Mouse (Mus musculus): ENCODE results near the gene Mospd3.
"Not testable (repeated sequence)": the region's sequence is repeated elsewhere in the genome, so short reads cannot be mapped to it uniquely, and the experiment has no call there.

The Mospd3 gene

GRCm38 (mm10) chr5:137615347-137615746, 14.5 kb upstream of the Mospd3 start:
- DNase-seq (ENCODE audit: low read depth), result no peak

GRCm38 (mm10) chr5:137614921-137615320, 14.1 kb upstream of the Mospd3 start:
- DNase-seq (ENCODE audit: low read depth), result not testable (repeated sequence)

- DNase-seq (ENCODE audit: low read depth), result no peak
These were observed 12.7 kb upstream of the Mospd3 start, which contains the start of gene Pcolce for GRCm38 (mm10) chr5:137613550-137613949. Gene Pcolce (minus strand): TSS chr5:137613784.

DNA sequence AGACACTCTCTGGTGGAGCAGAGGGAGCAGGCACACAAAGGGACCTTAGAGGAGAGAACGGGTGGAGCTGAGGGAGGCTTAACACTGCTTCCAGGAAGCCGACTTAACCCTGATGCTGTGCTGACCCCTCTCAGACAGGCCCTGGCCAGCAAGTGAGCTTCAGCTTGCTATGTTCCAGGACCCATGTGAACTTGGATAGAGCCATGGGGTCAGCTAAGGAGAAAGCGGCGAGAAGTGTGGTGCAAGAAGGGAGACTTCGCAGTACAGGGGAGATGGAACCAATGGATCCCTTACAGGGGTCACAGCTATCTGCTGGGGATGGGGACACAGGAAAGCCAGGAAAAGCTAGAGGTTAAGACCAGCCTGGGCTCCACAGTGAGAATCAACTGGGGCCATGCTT, 12.2 kb upstream of the Mospd3 start:
- DNase-seq (ENCODE audit: low read depth), result no peak

DNA sequence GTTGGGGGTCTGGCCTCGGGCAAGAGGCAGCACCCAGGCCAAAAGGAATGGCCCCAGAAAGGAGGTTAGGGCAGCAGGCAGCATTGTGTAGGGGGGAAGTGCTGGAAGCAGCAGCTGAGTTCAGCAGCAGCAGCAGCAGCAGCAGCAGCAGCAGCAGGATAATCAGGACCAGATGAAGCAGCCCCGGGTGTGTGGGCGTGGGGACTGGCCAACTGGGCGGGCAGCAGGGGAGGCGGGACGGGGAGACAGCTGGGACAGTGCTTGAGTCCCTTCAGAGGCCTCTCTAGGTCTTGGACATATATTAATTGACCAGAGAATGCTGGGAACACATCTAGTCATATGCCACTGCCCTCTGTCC, 10.4 kb upstream of the Mospd3 start:
- DNase-seq (ENCODE audit: low read depth), result no peak

DNA sequence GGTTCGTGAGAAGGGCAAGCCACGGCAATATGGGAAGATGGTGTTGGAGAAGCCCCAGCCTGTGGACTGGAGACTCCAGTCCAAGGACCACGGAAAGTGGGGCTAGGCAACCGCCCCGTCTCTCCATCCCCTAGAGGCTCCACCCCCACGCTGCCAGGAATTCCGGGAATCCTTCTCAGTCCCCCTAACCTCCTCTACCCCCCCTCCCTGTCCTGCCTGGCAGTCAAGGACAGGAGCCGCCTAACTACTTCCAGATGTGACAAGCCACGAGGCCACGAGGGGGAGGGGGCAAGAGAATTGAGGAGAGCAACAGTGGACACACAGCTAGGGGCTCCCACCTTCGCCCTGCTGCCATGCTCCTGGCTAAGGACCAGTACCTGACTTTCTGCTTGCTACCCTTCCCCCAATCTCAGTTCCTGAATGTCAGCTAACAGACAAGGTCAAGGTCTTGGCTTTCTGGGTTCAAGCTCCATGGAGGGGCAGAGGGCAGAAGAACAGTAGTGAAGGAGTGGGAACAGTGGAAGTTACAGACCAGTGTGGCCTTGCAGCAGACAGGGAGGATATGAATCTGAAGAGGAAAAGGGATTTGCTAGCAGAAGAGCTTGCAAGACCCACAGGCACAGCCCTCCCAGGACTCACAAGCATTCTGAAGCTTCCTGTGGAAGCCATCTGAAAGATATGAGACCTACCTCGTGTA, 9.8 kb upstream of the Mospd3 start:
- DNase-seq (ENCODE audit: low read depth), result no peak

- DNase-seq (ENCODE audit: low read depth), result no peak
These were observed 9.2 kb upstream of the Mospd3 start for GRCm38 (mm10) chr5:137610056-137610455.

GRCm38 (mm10) chr5:137609292-137609691, 8.4 kb upstream of the Mospd3 start:
- no peak for DNase-seq (ENCODE audit: low read depth)

DNA sequence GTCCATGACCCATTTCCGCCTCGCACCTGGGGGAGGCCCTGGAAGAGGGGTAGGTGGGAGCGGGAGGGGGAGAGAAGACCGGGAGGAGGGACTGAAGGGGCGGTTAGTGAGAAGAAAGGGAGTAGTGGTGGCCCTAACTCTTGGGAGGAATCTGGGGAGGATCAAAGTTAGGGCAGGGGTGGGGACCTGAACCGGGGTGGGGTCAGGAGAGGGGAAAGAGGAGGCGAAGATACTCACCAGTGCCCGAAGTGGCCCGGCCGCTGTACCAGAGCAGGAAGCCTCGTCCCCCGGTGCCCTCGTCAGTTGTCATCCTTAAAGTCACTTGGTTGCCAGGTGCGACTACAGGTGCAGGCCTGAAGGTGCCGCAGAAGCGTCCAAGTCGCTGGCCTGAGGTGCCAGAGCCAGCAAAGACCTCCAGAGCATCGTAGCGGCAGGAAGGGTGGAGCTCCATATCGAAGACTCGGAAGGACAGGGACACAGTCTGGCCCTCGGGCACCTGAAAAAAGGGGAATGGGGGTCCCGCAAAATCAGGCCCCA, 7.9 kb upstream of the Mospd3 start:
- DNase-seq (ENCODE audit: low read depth), result no peak

DNA sequence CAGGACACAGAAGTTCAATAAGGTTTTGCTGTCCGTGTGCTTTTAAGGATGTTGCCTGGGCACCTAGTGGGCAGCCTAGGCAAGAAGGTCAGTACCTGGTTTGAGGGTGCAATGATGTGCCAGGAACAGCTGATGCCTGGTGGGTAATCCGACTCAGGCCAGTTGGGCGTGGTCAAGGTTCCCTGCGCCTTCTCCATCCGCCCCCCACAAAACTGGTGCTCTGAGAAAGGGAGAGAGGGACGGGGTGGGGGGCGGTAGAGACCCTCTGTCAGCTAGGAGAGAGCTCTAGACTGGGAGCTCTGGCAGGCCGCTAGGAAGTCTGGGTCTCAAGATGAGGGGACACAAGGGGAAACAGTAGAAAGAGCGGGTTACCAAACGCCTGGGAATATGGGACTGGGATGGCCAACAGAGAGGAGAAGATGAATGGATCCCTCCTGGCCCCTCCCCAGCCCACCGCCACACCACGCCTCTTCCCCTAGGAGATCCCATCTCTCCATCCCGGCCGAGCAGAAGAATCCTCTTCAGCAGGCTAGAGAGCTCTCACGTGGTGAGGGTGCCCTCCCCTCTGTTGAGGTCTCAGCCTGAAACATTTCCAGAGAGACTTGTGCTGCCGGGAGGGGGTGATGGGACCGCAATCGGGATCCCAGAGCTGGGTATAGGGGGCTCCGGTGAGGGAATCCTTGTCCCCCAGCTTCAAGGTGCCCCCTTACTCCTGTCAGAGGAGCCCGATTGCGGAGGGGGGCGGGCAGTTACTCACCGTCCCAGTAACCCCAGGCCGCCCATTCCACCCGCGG, 7.2 kb upstream of the Mospd3 start:
- no peak for DNase-seq (ENCODE audit: low read depth)

GRCm38 (mm10) chr5:137601365-137601729, 489 bp upstream of the Mospd3 start:
- no peak for DNase-seq (ENCODE audit: low read depth)

DNA sequence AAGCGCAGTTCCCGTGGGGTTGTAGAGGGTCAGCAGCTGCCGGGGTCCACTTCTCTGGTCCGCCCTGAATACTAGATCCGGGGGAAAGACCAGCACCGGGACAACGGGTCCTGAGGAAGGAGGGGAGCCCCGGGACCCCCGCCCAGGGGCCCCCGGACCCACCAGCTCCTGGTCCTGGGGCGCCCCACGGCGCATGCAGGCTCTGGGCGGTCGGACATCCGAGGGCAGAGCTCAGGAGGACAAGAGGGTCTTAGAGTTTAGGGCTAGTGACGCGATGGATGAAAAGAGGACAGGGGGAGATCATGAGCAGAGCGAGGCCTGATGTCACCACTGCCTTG, 608 bp downstream of the Mospd3 start:
- no peak for DNase-seq (ENCODE audit: low read depth)

DNA sequence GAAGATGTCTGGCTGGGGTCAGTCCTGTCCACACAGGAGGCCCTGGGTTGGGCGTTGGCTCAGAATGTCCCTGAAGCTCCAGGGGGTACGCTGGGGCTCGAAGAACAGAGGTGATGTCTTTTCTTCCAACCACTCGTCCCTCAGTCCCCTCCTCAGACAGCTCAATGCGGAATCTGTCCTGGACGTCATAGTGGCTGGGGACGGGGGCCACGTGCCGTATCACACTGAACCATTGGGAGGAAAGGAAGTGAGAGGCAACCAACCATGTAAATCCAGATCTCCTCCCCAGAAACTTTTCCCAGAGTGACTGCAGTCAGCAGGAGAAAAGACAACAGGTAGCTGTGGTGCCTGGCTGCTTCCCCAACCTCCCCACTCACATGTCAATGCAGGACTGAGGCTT, 1.3 kb downstream of the Mospd3 start:
- peak; percentile 46 for DNase-seq (ENCODE audit: low read depth)

GRCm38 (mm10) chr5:137598100-137598826, 2.6 kb downstream of the Mospd3 start:
- DNase-seq (ENCODE audit: low read depth), result peak; percentile 23

DNA sequence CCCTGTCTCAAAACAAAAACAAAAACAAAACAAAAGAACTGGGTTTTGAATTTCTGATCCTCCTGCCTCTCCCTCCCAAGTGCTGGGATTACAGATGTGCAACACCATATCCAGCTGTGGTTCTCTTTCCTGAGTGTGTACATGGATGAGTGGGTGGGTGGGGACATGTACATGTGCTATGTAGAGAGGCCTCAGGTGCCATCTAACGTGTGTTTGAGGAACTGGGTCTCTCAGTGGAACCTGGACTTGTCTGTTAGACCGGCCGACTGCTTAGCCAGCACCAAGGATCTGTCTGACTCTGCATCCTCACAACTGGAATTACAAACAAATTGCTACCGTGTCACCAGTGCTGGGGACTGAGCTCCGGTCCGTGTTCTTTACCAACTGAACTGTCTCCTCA, 3.2 kb downstream of the Mospd3 start:
- peak; percentile 22 for DNase-seq (ENCODE audit: low read depth)

GRCm38 (mm10) chr5:137596601-137597261, 4.1 kb downstream of the Mospd3 start:
- peak; percentile 89 for DNase-seq (ENCODE audit: low read depth)

- DNase-seq (ENCODE audit: low read depth), result no peak
These were observed 4.9 kb downstream of the Mospd3 start for GRCm38 (mm10) chr5:137595921-137596320.

- DNase-seq (ENCODE audit: low read depth), result no peak
These were observed 10.4 kb downstream of the Mospd3 start for GRCm38 (mm10) chr5:137590507-137590906.

GRCm38 (mm10) chr5:137584976-137585375, 15.9 kb downstream of the Mospd3 start:
- peak; percentile 81 for DNase-seq (ENCODE audit: low read depth)

DNA sequence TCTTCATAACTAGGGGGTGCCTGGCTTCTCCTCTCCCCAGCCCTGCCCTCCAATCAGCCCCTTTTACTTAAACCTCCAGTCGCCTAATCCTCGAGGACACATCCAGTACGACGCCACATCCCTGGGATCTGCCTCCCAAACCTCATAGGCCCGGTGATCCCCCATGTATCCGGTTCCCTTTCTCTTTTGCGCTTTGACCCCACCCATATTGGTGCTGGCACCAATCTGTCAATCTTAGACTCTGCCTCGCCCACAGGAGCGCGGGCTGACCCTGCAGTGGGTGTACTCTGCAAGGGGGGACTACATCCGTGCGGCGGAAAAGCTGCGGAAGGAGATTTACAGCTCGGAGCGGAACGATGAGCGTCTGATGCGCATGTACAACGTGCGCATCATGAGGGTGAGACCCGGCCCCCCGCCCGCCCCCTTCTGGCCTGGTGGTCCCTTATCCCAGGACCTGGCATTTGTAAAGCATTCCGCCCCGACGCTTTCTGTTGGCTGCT, 17.1 kb downstream of the Mospd3 start:
- no peak for DNase-seq (ENCODE audit: low read depth)

- DNase-seq (ENCODE audit: low read depth), result no peak
These were observed 18.2 kb downstream of the Mospd3 start for GRCm38 (mm10) chr5:137582702-137583101.

GRCm38 (mm10) chr5:137580246-137580645, 20.6 kb downstream of the Mospd3 start:
- no peak for DNase-seq (ENCODE audit: low read depth)
